Mouse (Mus musculus) lung, embryonic 15.5 days (tissue): ENCODE data around the gene Cacna1c. TPM values are rescaled to one million over a fixed set of nuclear protein-coding genes. Genes with fewer than 3 reads are reported as not detected.

ENCODE experiments used
- ATAC-seq: fragments of 200-750 bp; cut with Nextera tagmentation; 2 replicates; pipeline ENCODE4 v1.8.0; 2017; ENCODE audit warnings: moderate number of reproducible peaks, borderline replicate concordance; ENCODE audit not compliant: low FRiP score, low TSS enrichment; ENCODE audit errors: extremely low read depth
- H3K27ac ChIP-seq: fragments of 300-500 bp; sonication (generic); 2 replicates; pipeline ENCODE4 v1.5.1; 2015; ENCODE audit warnings: moderate library complexity, mild to moderate bottlenecking, inconsistent platforms
- H3K27me3 ChIP-seq: fragments of 300-500 bp; sonication (generic); 2 replicates; pipeline ENCODE4 v1.6.1; 2015; ENCODE audit warnings: inconsistent platforms
- H3K36me3 ChIP-seq: fragments of 300-500 bp; sonication (generic); 2 replicates; pipeline ENCODE4 v1.6.1; 2015; ENCODE audit warnings: inconsistent platforms
- H3K4me1 ChIP-seq: fragments of 300-500 bp; sonication (generic); 2 replicates; pipeline ENCODE4 v1.6.1; 2015; ENCODE audit warnings: inconsistent platforms
- H3K4me2 ChIP-seq: fragments of 300-500 bp; sonication (generic); 2 replicates; pipeline ENCODE4 v1.6.1; 2015; ENCODE audit warnings: inconsistent platforms, mild to moderate bottlenecking, moderate library complexity
- H3K4me3 ChIP-seq: fragments of 300-500 bp; sonication (generic); 2 replicates; pipeline ENCODE4 v1.5.1; 2015; ENCODE audit warnings: mild to moderate bottlenecking, inconsistent platforms
- H3K9ac ChIP-seq: fragments of 300-500 bp; sonication (generic); 2 replicates; pipeline ENCODE4 v1.6.1; 2015; ENCODE audit warnings: inconsistent platforms
- H3K9me3 ChIP-seq: fragments of 300-500 bp; sonication (generic); 2 replicates; pipeline ENCODE4 v1.6.1; 2016; ENCODE audit warnings: inconsistent platforms
- WGBS: fragments of 180-500 bp; shearing (Covaris S2); methylation state at CpG from one replicate; pipeline ENCODE4 v1.1.7; 2015; 5-methylcytosine and 5-hydroxymethylcytosine counted together
- polyA plus RNA-seq: library from polyadenylated mRNA; unstranded; fragments of >200 nt; fragmentation: Nextera tagmentation; extraction: Ambion mirVana; gene quantifications from 2 replicates; pipeline ENCODE4 v1.2.1, GENCODE M21; 2015

Gene Cacna1c
- polyA plus RNA-seq, 1 experiment from 2014 or later: 8.4 TPM

DNA sequence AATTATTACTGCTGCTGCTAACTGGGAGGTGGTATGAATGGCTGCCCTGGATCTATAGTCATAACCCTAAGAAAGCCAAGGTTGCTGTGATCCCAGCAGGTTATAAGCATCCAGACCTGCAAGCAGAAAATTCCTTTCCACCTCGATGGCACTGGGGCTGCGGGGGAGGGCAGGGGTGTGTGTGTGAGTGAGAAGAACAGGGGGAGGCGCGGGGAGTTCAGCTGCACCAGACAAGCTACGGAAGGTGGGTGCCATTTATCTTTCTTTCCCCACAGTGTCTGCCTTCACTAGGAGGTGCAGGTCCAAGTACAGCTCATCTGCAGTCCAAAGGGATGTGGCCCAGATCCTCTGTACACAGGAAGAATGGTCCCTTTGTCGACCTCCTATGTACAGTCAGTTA, 473.9 kb downstream of the Cacna1c start:
- ATAC-seq: no peak
- no peaks in the 10 kb centered on the region for H3K36me3 ChIP-seq
- WGBS: 55% methylated on average over 6 of the region's 6 CpGs

DNA sequence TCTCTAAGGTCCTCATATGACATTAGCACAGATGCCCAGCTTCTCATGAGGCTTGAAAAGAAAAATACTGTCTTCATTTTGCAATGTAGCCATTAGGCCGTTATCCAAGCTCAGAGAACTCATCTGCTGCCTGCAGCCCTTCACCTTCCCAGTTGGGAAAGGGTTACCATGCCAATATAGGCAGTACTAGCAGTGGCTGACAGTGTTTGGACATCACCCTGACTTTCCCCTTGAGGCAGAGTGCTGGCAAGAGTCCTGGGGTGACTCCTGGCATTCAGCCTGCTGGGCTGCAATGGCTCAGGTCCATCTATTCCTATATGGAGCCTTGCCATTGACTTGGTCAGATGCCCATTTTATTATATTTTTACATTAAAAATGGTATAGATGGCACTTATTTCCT, 476.7 kb downstream of the Cacna1c start:
- Histone ChIP-seq H3K27me3 (no peaks in the 10 kb centered on the region), H3K27ac (no peak overlapping the region), H3K4me3 (no peak overlapping the region), H3K4me1 (peaks cover 15% of the 10 kb centered on the region), H3K4me2 (no peak overlapping the region), H3K9ac (no peak overlapping the region), H3K36me3 (no peaks in the 10 kb centered on the region), H3K9me3 (no peaks in the 10 kb centered on the region)
- ATAC-seq: 0 out of 2 replicates have a peak, but pooled peaks have one; percentile 52
- 48% methylated on average over 1 of the region's 1 CpGs for WGBS

More for the DNA sequence above, 473.9 kb downstream of the Cacna1c start:
- Histone ChIP-seq H3K27me3 (no peaks in the 10 kb centered on the region), H3K27ac (no peak overlapping the region), H3K4me2 (no peak overlapping the region), H3K4me1 (peaks cover 15% of the 10 kb centered on the region), H3K9me3 (no peaks in the 10 kb centered on the region), H3K4me3 (no peak overlapping the region), H3K9ac (no peak overlapping the region)

DNA sequence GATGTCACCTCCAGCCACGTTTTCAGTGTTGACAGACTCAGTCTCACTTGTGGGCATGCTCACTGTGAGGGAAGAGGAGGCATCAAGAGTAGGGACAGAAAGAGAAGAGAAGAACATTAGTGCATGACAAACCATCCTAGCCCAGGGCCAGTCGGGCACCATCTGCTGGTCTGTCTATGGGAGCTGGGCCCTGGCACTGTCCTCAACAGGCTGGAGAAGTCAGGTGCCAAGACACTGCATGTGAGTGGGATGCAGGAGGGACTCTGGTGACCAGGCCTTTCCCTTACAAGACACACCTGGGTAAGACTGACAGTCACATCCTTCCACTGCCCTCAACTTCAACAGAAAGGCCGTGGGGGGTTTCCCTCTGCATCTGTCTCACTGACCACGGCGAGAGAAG, 482.9 kb downstream of the Cacna1c start:
- WGBS: 88% methylated on average over 5 of the region's 5 CpGs
- Histone ChIP-seq H3K27me3 (no peaks in the 10 kb centered on the region), H3K4me1 (no peaks in the 10 kb centered on the region), H3K27ac (no peak overlapping the region), H3K4me2 (no peak overlapping the region), H3K9me3 (no peaks in the 10 kb centered on the region), H3K36me3 (no peaks in the 10 kb centered on the region; the same call in 1 of the 2 replicates), H3K9ac (no peak overlapping the region), H3K4me3 (no peak overlapping the region)
- no peak for ATAC-seq

DNA sequence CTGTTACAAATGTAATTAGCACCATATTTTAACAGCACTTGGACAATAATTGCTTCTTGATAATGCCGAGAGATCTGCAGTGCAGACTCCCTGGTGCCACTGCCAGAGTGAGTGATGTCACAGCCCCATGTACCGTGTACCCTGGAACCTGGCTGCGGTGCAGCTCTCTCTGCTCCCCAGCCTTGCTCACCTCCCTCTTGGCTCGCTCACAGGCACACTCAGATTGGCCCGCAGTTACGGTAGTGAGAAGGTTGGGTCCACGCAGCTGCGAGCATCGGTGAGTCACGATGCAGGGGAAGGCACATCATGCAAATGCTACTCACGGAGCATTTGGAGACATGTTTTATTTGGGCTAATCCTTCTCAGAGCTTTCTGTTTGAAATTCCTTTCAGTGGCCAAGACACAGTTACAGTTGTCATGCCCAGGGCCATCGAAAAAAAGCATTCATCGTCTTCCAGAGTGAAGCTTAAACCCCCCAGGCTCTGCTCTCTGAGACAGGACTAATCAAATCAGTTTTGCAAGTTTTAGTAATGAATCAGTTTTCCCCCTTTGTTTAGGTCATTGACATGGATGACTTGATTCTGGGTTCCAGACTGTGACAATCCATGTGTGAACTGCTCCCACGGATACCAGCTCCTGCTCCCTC, 484.4 kb downstream of the Cacna1c start:
- WGBS: 79% methylated on average over 14 of the region's 14 CpGs
- H3K27ac ChIP-seq: no peak overlapping the region
- H3K9me3 ChIP-seq: no peaks in the 10 kb centered on the region
- H3K4me2 ChIP-seq: no peak overlapping the region
- H3K4me1 ChIP-seq: no peaks in the 10 kb centered on the region
- H3K9ac ChIP-seq: no peak overlapping the region
- no peak overlapping the region for H3K4me3 ChIP-seq
- no peaks in the 10 kb centered on the region; the same call in 1 of the 2 replicates for H3K36me3 ChIP-seq
- no peak for ATAC-seq
- no peaks in the 10 kb centered on the region for H3K27me3 ChIP-seq

DNA sequence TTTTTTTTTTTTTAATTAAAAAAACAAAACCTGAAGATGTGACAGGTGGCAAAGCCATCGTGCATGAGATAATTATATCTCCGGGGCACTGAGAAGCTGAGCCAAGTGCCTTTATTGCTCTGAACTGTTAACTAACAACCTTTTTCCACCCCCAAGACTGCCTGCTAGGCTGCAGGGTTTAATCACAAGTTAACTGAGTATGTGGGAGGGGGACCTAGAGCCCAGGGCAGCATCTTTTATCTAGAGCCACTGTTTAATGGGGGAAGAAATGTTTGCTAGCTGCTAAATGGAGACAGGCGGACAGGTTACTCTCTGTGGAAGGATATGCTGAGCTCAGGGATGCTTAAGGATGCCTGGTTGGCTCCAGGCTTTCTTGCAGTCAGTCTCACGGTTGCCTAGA, 489.2 kb downstream of the Cacna1c start:
- no peak overlapping the region for H3K27ac ChIP-seq
- ATAC-seq: no peak
- H3K4me1 ChIP-seq: no peaks in the 10 kb centered on the region
- no peaks in the 10 kb centered on the region for H3K27me3 ChIP-seq
- no peak overlapping the region for H3K9ac ChIP-seq
- H3K36me3 ChIP-seq: no peaks in the 10 kb centered on the region
- H3K9me3 ChIP-seq: no peaks in the 10 kb centered on the region
- H3K4me3 ChIP-seq: no peak overlapping the region
- WGBS: 74% methylated on average over 4 of the region's 4 CpGs
- no peak overlapping the region for H3K4me2 ChIP-seq

DNA sequence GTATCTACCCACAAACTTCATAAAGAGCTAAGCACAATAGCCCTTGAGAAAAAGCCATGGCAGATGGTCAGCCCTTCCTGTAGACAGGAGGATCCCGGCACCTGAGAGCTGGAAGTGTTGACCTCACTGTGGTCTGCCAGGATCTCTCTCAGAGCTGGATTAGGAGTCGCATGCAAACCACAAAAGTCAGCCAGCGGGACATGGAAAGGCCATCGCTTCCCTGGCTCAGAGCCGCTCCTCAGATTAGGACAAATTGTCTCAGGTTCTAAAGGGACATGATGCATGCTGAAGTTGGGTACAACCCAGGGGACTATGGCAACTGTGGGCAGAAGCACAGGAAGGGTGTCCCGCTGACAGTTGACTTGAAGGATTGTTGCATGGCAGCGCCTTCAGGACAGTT, 490.4 kb downstream of the Cacna1c start:
- Histone ChIP-seq H3K36me3 (no peaks in the 10 kb centered on the region), H3K4me1 (no peaks in the 10 kb centered on the region), H3K27ac (no peak overlapping the region), H3K4me2 (no peak overlapping the region), H3K4me3 (no peak overlapping the region), H3K9me3 (no peaks in the 10 kb centered on the region), H3K27me3 (no peaks in the 10 kb centered on the region), H3K9ac (no peak overlapping the region)
- no peak for ATAC-seq
- 87% methylated on average over 7 of the region's 7 CpGs for WGBS

DNA sequence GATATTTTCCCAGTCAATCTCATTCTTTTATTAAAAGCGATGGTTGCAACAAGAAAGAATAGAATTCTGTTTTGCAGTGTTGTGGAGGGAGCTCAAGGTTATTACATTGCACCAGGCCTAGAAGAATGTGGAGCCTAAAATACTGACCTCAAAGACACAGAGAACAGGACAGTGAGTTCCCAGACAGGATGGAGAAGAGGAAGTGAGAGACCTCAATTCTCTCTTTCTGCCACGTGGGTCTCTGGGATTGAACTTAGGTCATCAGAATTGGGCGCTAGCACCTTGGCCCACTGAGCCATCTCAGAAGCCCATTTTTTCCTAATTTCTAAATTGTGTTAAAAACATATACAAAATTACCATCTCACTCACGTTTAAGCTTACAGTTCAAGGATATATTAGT, 501.6 kb downstream of the Cacna1c start:
- no peak overlapping the region for H3K4me2 ChIP-seq
- H3K4me3 ChIP-seq: no peak overlapping the region
- 74% methylated on average over 4 of the region's 4 CpGs for whole genome bisulfite sequencing
- no peak overlapping the region for H3K27ac ChIP-seq
- H3K36me3 ChIP-seq: no peaks in the 10 kb centered on the region
- ATAC-seq: no peak
- no peaks in the 10 kb centered on the region for H3K4me1 ChIP-seq
- no peaks in the 10 kb centered on the region for H3K9me3 ChIP-seq
- no peak overlapping the region for H3K9ac ChIP-seq
- H3K27me3 ChIP-seq: no peaks in the 10 kb centered on the region

DNA sequence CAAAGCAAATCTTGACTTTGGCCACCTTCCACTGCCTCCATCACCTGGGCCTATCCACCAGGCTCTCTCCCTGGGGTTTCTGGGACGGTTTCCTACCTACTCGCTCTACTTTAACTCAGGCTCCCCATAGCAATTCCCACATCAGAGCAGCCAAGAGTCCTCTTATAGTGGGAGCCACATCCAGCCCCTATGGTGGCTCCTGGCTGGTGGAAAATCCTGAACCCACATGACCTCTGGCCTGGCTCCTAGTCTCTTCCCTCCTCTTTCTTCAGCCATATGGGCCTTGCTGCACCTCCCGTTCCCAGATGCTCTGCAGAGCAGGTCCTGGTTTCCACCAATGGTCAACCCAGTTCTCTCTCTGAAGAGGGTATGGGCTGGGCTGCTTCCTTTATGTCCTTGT, 506.8 kb downstream of the Cacna1c start:
- H3K4me2 ChIP-seq: no peak overlapping the region
- no peak overlapping the region for H3K27ac ChIP-seq
- no peaks in the 10 kb centered on the region for H3K4me1 ChIP-seq
- H3K4me3 ChIP-seq: no peak overlapping the region
- no peaks in the 10 kb centered on the region for H3K27me3 ChIP-seq
- ATAC-seq: 0 out of 2 replicates have a peak, but pooled peaks have one; percentile 23
- H3K36me3 ChIP-seq: no peaks in the 10 kb centered on the region
- H3K9me3 ChIP-seq: no peaks in the 10 kb centered on the region
- WGBS: 93% methylated on average over 3 of the region's 3 CpGs
- H3K9ac ChIP-seq: no peak overlapping the region

DNA sequence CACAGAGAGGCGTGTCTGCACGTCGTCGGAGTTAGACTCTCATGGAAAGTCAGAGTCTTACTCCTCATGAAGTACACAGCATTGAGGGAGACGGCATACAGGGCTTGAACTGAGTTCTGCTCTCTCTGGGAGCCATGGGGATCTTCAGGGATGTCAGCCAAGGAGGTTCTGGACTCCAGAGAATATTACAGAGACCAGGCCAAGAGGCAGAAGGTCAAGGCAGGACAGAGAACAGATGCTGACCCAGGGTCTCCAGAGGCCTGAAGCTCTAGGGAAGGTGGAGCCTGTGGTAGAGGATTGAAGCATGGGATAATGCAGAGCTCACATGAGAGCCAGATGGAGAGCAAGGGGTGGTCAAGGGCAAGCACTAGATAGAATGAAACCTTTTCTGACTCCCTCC, 507.4 kb downstream of the Cacna1c start:
- H3K36me3 ChIP-seq: no peaks in the 10 kb centered on the region
- no peaks in the 10 kb centered on the region for H3K9me3 ChIP-seq
- WGBS: 82% methylated on average over 5 of the region's 5 CpGs

DNA sequence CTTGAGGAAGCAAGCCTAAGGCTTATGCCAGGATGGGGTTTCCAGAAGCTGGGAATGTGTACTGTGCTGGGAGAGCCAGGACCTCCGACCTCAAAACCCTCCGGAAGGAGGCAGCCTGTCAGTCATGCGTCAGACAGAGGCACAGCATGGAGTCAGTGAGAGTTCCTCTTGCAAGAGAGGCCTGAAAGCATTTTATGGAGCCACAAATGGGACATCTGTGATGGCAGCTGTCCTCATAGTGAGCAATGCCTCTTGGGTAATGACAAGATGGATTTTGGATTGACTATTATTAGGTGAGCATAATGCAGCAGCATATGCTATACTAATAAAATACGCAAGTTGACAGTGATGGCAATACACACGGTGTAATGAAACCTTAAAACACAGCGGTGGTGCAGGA, 515.4 kb downstream of the Cacna1c start:
- no peak overlapping the region for H3K27ac ChIP-seq
- H3K9me3 ChIP-seq: no peaks in the 10 kb centered on the region
- no peak for ATAC-seq
- no peak overlapping the region for H3K4me2 ChIP-seq
- WGBS: 64% methylated on average over 6 of the region's 6 CpGs
- no peaks in the 10 kb centered on the region for H3K4me1 ChIP-seq
- H3K27me3 ChIP-seq: no peaks in the 10 kb centered on the region
- H3K4me3 ChIP-seq: no peak overlapping the region
- no peak overlapping the region for H3K9ac ChIP-seq
- no peaks in the 10 kb centered on the region for H3K36me3 ChIP-seq

More for the DNA sequence above, 507.4 kb downstream of the Cacna1c start:
- ATAC-seq: no peak
- Histone ChIP-seq H3K4me3 (no peak overlapping the region), H3K4me2 (no peak overlapping the region), H3K27ac (no peak overlapping the region), H3K9ac (no peak overlapping the region), H3K27me3 (no peaks in the 10 kb centered on the region), H3K4me1 (no peaks in the 10 kb centered on the region)

DNA sequence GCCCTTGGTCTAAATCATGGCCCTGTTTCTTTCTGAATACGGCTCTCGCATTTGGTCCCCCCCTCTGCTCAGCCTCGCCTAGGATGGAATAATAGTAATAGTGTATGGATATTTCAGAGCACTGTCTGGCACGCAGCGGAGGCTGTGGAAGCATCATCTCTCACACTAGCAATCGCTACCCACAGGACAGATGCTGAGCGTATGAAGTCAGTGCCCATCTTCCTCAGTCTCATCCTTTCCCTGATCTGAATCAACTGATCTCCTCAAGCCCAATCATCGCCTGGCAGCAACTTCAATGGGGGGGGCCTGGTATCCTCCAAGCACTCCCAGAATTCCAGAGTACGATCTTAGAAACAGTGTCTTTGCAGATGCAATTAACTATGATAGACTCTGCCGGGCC, 518.2 kb downstream of the Cacna1c start:
- WGBS: 87% methylated on average over 10 of the region's 10 CpGs
- Histone ChIP-seq H3K36me3 (no peaks in the 10 kb centered on the region; the same call in 1 of the 2 replicates), H3K4me2 (no peak overlapping the region), H3K4me1 (no peaks in the 10 kb centered on the region), H3K9me3 (no peaks in the 10 kb centered on the region), H3K27ac (no peak overlapping the region), H3K27me3 (no peaks in the 10 kb centered on the region), H3K9ac (no peak overlapping the region), H3K4me3 (no peak overlapping the region)
- no peak for ATAC-seq

DNA sequence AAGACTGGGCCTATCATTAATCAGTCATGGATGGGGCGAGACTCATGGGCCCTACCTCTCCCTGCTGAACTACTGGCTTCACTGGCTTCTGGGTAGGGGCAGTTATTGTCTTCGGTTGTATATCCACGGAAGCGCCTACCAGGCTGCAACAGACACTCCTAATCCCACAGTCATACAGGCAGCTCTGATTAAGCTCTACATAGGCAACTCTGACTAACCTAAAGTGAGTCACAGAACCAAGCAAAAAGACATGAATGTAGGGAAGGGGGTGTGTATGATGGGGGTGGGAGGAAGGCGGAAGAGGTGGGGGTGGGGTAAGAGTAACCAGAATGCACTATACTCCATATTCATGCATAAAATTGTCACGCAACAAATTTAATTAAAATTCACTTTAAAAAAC, 518.9 kb downstream of the Cacna1c start:
- Histone ChIP-seq H3K27ac (no peak overlapping the region), H3K27me3 (no peaks in the 10 kb centered on the region), H3K9ac (no peak overlapping the region), H3K4me1 (no peaks in the 10 kb centered on the region), H3K9me3 (no peaks in the 10 kb centered on the region), H3K4me3 (no peak overlapping the region), H3K36me3 (no peaks in the 10 kb centered on the region; the same call in 1 of the 2 replicates), H3K4me2 (no peak overlapping the region)
- no peak for ATAC-seq
- WGBS: 91% methylated on average over 6 of the region's 6 CpGs

DNA sequence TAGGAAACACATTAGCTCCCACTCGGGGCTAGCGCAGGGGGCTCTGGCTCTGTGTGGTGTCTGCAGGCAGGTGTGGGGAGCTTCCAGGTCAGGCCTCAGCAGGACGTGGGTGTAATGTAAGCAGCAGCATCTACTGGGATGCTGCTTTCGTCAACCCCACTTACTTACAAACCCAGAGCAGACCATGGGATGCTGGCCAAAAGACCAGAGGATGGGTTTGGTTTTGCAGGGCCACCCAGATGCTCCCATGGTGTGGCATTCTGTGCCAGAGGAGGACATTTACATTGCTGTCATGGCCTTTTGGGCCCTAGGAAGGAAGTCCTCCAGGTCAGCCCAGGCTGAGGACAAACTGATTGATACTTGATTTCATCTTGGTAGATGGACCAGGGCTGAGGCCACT, 521.4 kb downstream of the Cacna1c start:
- Histone ChIP-seq H3K27me3 (no peaks in the 10 kb centered on the region), H3K27ac (no peak overlapping the region), H3K9ac (no peak overlapping the region), H3K4me2 (no peak overlapping the region), H3K4me1 (no peaks in the 10 kb centered on the region), H3K36me3 (no peaks in the 10 kb centered on the region; the same call in 1 of the 2 replicates), H3K9me3 (no peaks in the 10 kb centered on the region), H3K4me3 (no peak overlapping the region)
- WGBS: 67% methylated on average over 4 of the region's 4 CpGs
- ATAC-seq: no peak
